Mouse (Mus musculus): ENCODE data around the gene Dpagt1.

- TF ChIP-seq CTCF (IDR thresholded peaks at IDR 0.05; ENCODE audit: borderline replicate concordance, insufficient read depth, low read length) (no peak), POLR2A (IDR thresholded peaks at IDR 0.05; ENCODE audit: low read depth, low read length) (no peak)
Observed at GRCm38 (mm10) chr9:44352337-44352736, 26.5 kb downstream of the Dpagt1 start.
